8 mouse cellular contexts compared by ENCODE assay signal in the genomic region with DNA sequence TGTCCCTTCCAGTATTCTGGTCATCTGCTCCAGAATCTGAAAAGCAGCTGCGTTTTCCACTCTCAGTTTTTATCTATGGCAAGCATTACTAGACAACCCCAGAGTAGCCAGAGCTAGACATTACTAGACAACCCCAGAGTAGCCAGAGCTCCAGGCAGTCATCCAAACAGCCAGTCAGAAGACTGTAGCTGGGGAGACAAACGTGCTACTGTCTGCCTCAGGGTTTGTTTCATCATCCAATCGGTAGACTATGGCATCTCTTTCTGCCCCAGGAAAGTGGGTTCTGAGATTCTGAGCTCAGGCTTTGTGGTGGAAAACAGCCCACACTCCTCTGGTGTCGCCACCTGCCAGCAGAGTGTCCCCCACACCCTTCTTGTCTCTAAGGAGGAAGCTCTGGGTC. TPM values are rescaled to one million over a fixed set of nuclear protein-coding genes. Genes with fewer than 3 reads are reported as not detected.
A peak's percentile ranks its signal among the peaks of the same experiment; 100 is the strongest.
DNase-seq lines count a peak whose midpoint lies in the region; ATAC-seq lines count a peak whose summit lies in the region.

No protein-coding gene starts in this region.

- 13% methylated on average over 4 of the region's 4 CpGs for WGBS in forebrain, embryonic 15.5 days

- no peak overlapping the region for H3K9ac ChIP-seq in forebrain, embryonic 15.5 days (replicated peaks)

- peak; percentile 88 for DNase-seq in Muller cell, postnatal 12 days (ENCODE audit: inconsistent ontology term)
- peak; percentile 76 for DNase-seq in heart, postnatal 4 days
- peak; percentile 63 to 73 for DNase-seq in layer of hippocampus, adult 18-20 months (ENCODE audit: low spot score in 2 of 2)
- peak; percentile 27 for DNase-seq in lung, postnatal 25 days (ENCODE audit: low spot score)
- DNase-seq in right cerebral cortex, adult 18-20 months, result peak; percentile 73
- DNase-seq in thymus, postnatal 14 days, result no peak

- H3K9me3 ChIP-seq in forebrain, embryonic 15.5 days, result no peaks in the 10 kb centered on the region

- H3K4me3 ChIP-seq in brown adipose tissue, adult 24 weeks (ENCODE audit: insufficient read depth, low read depth, low read length), result peak overlapping the region; percentile 62
- peak overlapping the region; percentile 21 for H3K4me3 ChIP-seq in forebrain, embryonic 15.5 days

- H3K36me3 ChIP-seq in forebrain, embryonic 15.5 days, result no peaks in the 10 kb centered on the region

- no peaks in the 10 kb centered on the region for H3K4me1 ChIP-seq in brown adipose tissue, adult 24 weeks (ENCODE audit: control insufficient read depth, insufficient read depth, insufficient read length, low read length)
- 0 out of 2 replicates have a peak, but pooled peaks cover 5% of the 10 kb centered on the region for H3K4me1 ChIP-seq in forebrain, embryonic 15.5 days

- peak overlapping the region; percentile 33 for H3K4me2 ChIP-seq in forebrain, embryonic 15.5 days (replicated peaks)

- H3K27me3 ChIP-seq in forebrain, embryonic 15.5 days, result no peaks in the 10 kb centered on the region

- peak overlapping the region; percentile 63 for H3K27ac ChIP-seq in brown adipose tissue, adult 24 weeks (replicated peaks; ENCODE audit: low read depth, low read length)
- no peak overlapping the region for H3K27ac ChIP-seq in forebrain, embryonic 15.5 days (replicated peaks)

- peak; percentile 65 for ATAC-seq in forebrain, embryonic 15.5 days (replicated peaks)

RNA-seq across cellular contexts. Expression of a gene that starts 23.3 kb away (rescaled TPM):
- not detected in 2 replicates for polyA plus RNA-seq in brown adipose tissue, adult 24 weeks (2012; ENCODE audit: insufficient read depth, insufficient read length, missing spikeins)
- not detected in 2 replicates for polyA plus RNA-seq in forebrain, embryonic 15.5 days (2015; fragmentation: Nextera tagmentation; extraction: Ambion mirVana)
- not detected for total RNA-seq in heart, postnatal 4 days (2021)
- not detected for total RNA-seq in layer of hippocampus, adult 18-20 months (2021)

RNA-seq across cellular contexts. Expression of a gene that starts 33.4 kb away (rescaled TPM):
- polyA plus RNA-seq in brown adipose tissue, adult 24 weeks (2012; ENCODE audit: insufficient read depth, insufficient read length, missing spikeins), result not detected in 2 replicates
- not detected in 2 replicates for polyA plus RNA-seq in forebrain, embryonic 15.5 days (2015; fragmentation: Nextera tagmentation; extraction: Ambion mirVana)
- not detected for total RNA-seq in heart, postnatal 4 days (2021)
- not detected for total RNA-seq in layer of hippocampus, adult 18-20 months (2021)

RNA-seq across cellular contexts. Expression of a gene that starts 45.0 kb away (rescaled TPM):
- not detected in 2 replicates for polyA plus RNA-seq in brown adipose tissue, adult 24 weeks (2012; ENCODE audit: insufficient read depth, insufficient read length, missing spikeins)
- polyA plus RNA-seq in forebrain, embryonic 15.5 days (2015; fragmentation: Nextera tagmentation; extraction: Ambion mirVana), result not detected in 2 replicates
- not detected for total RNA-seq in heart, postnatal 4 days (2021)
- not detected for total RNA-seq in layer of hippocampus, adult 18-20 months (2021)

RNA-seq across cellular contexts. Expression of a gene that starts 54.0 kb away (rescaled TPM):
- not detected in 2 replicates for polyA plus RNA-seq in brown adipose tissue, adult 24 weeks (2012; ENCODE audit: insufficient read depth, insufficient read length, missing spikeins)
- not detected in 2 replicates for polyA plus RNA-seq in forebrain, embryonic 15.5 days (2015; fragmentation: Nextera tagmentation; extraction: Ambion mirVana)
- not detected for total RNA-seq in heart, postnatal 4 days (2021)
- total RNA-seq in layer of hippocampus, adult 18-20 months (2021), result under 1 TPM in 1 of 2 experiments, not detected in 1; 0.32 TPM
